Mouse (Mus musculus) CH12.LX (cell line): ENCODE measurements around the gene Vwa3a. TPM values are rescaled to one million over a fixed set of nuclear protein-coding genes. Genes with fewer than 3 reads are reported as not detected.

ENCODE experiments used
- DNase-seq: peaks from one replicate; pipeline ENCODE4 v3.0.0-alpha.2; 2013; ENCODE audit errors: extremely low read depth
- H3K27ac ChIP-seq: 2 replicates; pipeline ENCODE4 v1.5.1; 2012; ENCODE audit warnings: low read depth, mild to moderate bottlenecking, control low read depth, moderate library complexity; ENCODE audit not compliant: insufficient read depth
- H3K27me3 ChIP-seq: replicated peaks from 2 replicates; pipeline ENCODE3; 2012; ENCODE audit warnings: inconsistent platforms
- H3K36me3 ChIP-seq, 2 experiments: replicated peaks in 1 of 2; 2 replicates each; pipeline versions ENCODE3 to v1.6.1; 2012; ENCODE audit warnings: inconsistent platforms in 1 of 2, low read length in 1 of 2, mild to moderate bottlenecking in 1 of 2, mixed read lengths in 1 of 2, moderate library complexity in 1 of 2; ENCODE audit not compliant: control insufficient read depth in 1 of 2, insufficient read depth in 1 of 2
- H3K4me1 ChIP-seq, 2 experiments: 2 replicates each; pipeline ENCODE4 v1.6.1; 2012; ENCODE audit warnings: inconsistent platforms in 1 of 2, moderate library complexity in 1 of 2; ENCODE audit not compliant: insufficient read depth in 2 of 2, control insufficient read depth in 1 of 2
- H3K4me2 ChIP-seq: 2 replicates; pipeline ENCODE4 v1.6.1; 2012; ENCODE audit warnings: low read depth, mild to moderate bottlenecking, control low read depth; ENCODE audit not compliant: poor library complexity, insufficient read depth, severe bottlenecking
- H3K4me3 ChIP-seq, 3 experiments: fragments of 150-350 bp in 1 of 3; sonication (generic) in 1 of 3; replicated peaks in 1 of 3; 2 replicates each; pipeline versions ENCODE3 to v1.5.1; 2011 to 2012; ENCODE audit warnings: low read depth in 2 of 3, low read length in 2 of 3, mild to moderate bottlenecking in 2 of 3, moderate library complexity in 2 of 3, control low read depth in 1 of 3, improper control_type of control experiment in 1 of 3, inconsistent platforms in 1 of 3, mixed read lengths in 1 of 3; ENCODE audit not compliant: poor library complexity in 1 of 3
- H3K79me2 ChIP-seq: replicated peaks from 2 replicates; pipeline ENCODE4 v1.6.1; 2012; ENCODE audit warnings: mild to moderate bottlenecking, moderate library complexity; ENCODE audit not compliant: control insufficient read depth, poor library complexity, insufficient read depth, severe bottlenecking; ENCODE audit errors: extremely low read depth
- H3K9ac ChIP-seq: 2 replicates; pipeline ENCODE4 v1.6.1; 2012; ENCODE audit warnings: low read depth, mild to moderate bottlenecking, control low read depth, moderate library complexity; ENCODE audit not compliant: insufficient read depth
- H3K9me3 ChIP-seq: replicated peaks from 2 replicates; pipeline ENCODE3; 2012; ENCODE audit warnings: low read length, inconsistent platforms, mixed read lengths
- BHLHE40 ChIP-seq: IDR thresholded peaks from 2 replicates; pipeline ENCODE4 v1.6.1; 2011; ENCODE audit warnings: mild to moderate bottlenecking, low read depth, low read length, improper control_type of control experiment
- CHD1 ChIP-seq: IDR thresholded peaks from 2 replicates; pipeline ENCODE4 v1.6.1; 2012; ENCODE audit warnings: low read depth, low read length, improper control_type of control experiment, inconsistent platforms
- CHD2 ChIP-seq: IDR thresholded peaks from 2 replicates; pipeline ENCODE4 v1.6.1; 2011; ENCODE audit warnings: low read length, improper control_type of control experiment
- CTCF ChIP-seq, 2 experiments: IDR thresholded peaks in 1 of 2; conservative IDR thresholded peaks in 1 of 2; 2 replicates each; pipeline ENCODE4 v1.5.1; 2011 to 2012; ENCODE audit warnings: low read depth in 2 of 2, low read length in 2 of 2, improper control_type of control experiment in 1 of 2, inconsistent platforms in 1 of 2, mild to moderate bottlenecking in 1 of 2, moderate library complexity in 1 of 2
- E2F4 ChIP-seq: IDR thresholded peaks from 2 replicates; pipeline ENCODE4 v1.6.1; 2011; ENCODE audit warnings: low read depth, low read length, improper control_type of control experiment; ENCODE audit not compliant: insufficient replicate concordance
- ELF1 ChIP-seq: IDR thresholded peaks from 2 replicates; pipeline ENCODE4 v1.6.1; 2014; ENCODE audit warnings: low read depth, mild to moderate bottlenecking, inconsistent platforms, low read length, improper control_type of control experiment
- EP300 ChIP-seq: IDR thresholded peaks from 2 replicates; pipeline ENCODE4 v1.6.1; 2011; ENCODE audit warnings: low read length, improper control_type of control experiment
- GABPA ChIP-seq: IDR thresholded peaks from 2 replicates; pipeline ENCODE4 v1.6.1; 2012; ENCODE audit warnings: low read depth, low read length, improper control_type of control experiment, inconsistent platforms; ENCODE audit not compliant: insufficient replicate concordance
- JUN ChIP-seq: IDR thresholded peaks from 2 replicates; pipeline ENCODE4 v1.6.1; 2011; ENCODE audit warnings: low read depth, mild to moderate bottlenecking, low read length, improper control_type of control experiment, moderate library complexity; ENCODE audit not compliant: insufficient read depth
- JUND ChIP-seq: conservative IDR thresholded peaks from 2 replicates; pipeline ENCODE4 v1.6.1; 2011; ENCODE audit warnings: low read depth, low read length, improper control_type of control experiment
- MAFK ChIP-seq: IDR thresholded peaks from 2 replicates; pipeline ENCODE4 v1.6.1; 2011; ENCODE audit warnings: low read length, improper control_type of control experiment; ENCODE audit not compliant: insufficient replicate concordance
- MEF2A ChIP-seq: IDR thresholded peaks from 2 replicates; pipeline ENCODE4 v1.6.1; 2014; ENCODE audit warnings: low read depth, mild to moderate bottlenecking, inconsistent platforms, low read length, improper control_type of control experiment, borderline replicate concordance
- MXI1 ChIP-seq: IDR thresholded peaks from 2 replicates; pipeline ENCODE4 v1.6.1; 2011; ENCODE audit warnings: mild to moderate bottlenecking, low read depth, low read length, improper control_type of control experiment
- NELFE ChIP-seq: IDR thresholded peaks from 2 replicates; pipeline ENCODE4 v1.6.1; 2011; ENCODE audit warnings: low read depth, low read length, improper control_type of control experiment
- RAD21 ChIP-seq: IDR thresholded peaks from 2 replicates; pipeline ENCODE4 v1.6.1; 2011; ENCODE audit warnings: low read depth, mild to moderate bottlenecking, low read length, improper control_type of control experiment, moderate library complexity
- RCOR1 ChIP-seq: conservative IDR thresholded peaks from 2 replicates; pipeline ENCODE4 v1.6.1; 2012; ENCODE audit warnings: low read depth, mild to moderate bottlenecking, inconsistent platforms, low read length, improper control_type of control experiment
- USF1 ChIP-seq: IDR thresholded peaks from 2 replicates; pipeline ENCODE4 v1.6.1; 2014; ENCODE audit warnings: low read depth, mild to moderate bottlenecking, inconsistent platforms, low read length, improper control_type of control experiment
- USF2 ChIP-seq: conservative IDR thresholded peaks from 2 replicates; pipeline ENCODE4 v1.6.1; 2011; ENCODE audit warnings: low read depth, low read length, improper control_type of control experiment
- dilution Hi-C: fragments of 300-500 bp; cut with MboI; formaldehyde crosslinking; loops from 2 replicates; pipeline ENCODE4 v1.14.3; 2020; ENCODE audit warnings: low sequenced_read_pairs; ENCODE audit not compliant: extremely low pct_unique_long_range_greater_than_20kb, extremely low pct_ligation_motif_present
- in situ Hi-C: fragments of 300-500 bp; cut with MboI; formaldehyde crosslinking; loops from 3 replicates; pipeline ENCODE4 v1.14.3; 2019; ENCODE audit warnings: low sequenced_read_pairs, low pct_ligation_motif_present, low pct_unique_long_range_greater_than_20kb, mixed read lengths
- polyA plus RNA-seq: library from polyadenylated mRNA; unstranded; fragments of >175 nt; gene quantifications from 2 replicates; pipeline ENCODE4 v1.2.1, GENCODE M21; 2012; ENCODE audit warnings: low read depth; ENCODE audit not compliant: insufficient read length
- total RNA-seq, 2 experiments: library from RNA; depleted of rRNA; stranded (reverse); fragments of 300-350 nt in 1 of 2; fragments of >200 nt in 1 of 2; gene quantifications; 2 replicates each; pipeline ENCODE4 v1.2.3; 2012 to 2014

Gene Vwa3a
- total and polyA plus RNA-seq, 3 experiments, result not detected

GRCm38 (mm10) chr7:120739558-120740101 lies 512 bp downstream of the Vwa3a start:
- DNase-seq, result no peak

GRCm38 (mm10) chr7:120743366-120744351 lies 4.5 kb downstream of the Vwa3a start:
- in situ Hi-C loops (no loop called here), dilution Hi-C loops (no loop called here)
- no peak overlapping the region for H3K4me3 ChIP-seq
- peaks cover 7% of the 10 kb centered on the region for H3K27me3 ChIP-seq
- no peaks in the 10 kb centered on the region for H3K9me3 ChIP-seq
- no peak overlapping the region for H3K9ac ChIP-seq
- DNase-seq, result no peak
- H3K27ac ChIP-seq, result no peak overlapping the region
- H3K4me1 ChIP-seq, result no peaks in the 10 kb centered on the region
- H3K79me2 ChIP-seq, result no peaks in the 10 kb centered on the region
- no peaks in the 10 kb centered on the region for H3K36me3 ChIP-seq
- no peak overlapping the region for H3K4me2 ChIP-seq
- no peak for TF ChIP-seq JUND
- peak; percentile 37; the same call in 1 of the 2 replicates for TF ChIP-seq USF2
- TF ChIP-seq GABPA, result no peak
- peak; percentile 33 for TF ChIP-seq USF1
- TF ChIP-seq BHLHE40, result peak; percentile 35
- TF ChIP-seq, all 38 proteins: peak for 3

More at GRCm38 (mm10) chr7:120739558-120740101, 512 bp downstream of the Vwa3a start:
- Histone ChIP-seq H3K9ac (no peak overlapping the region), H3K79me2 (no peaks in the 10 kb centered on the region), H3K4me3 (no peak overlapping the region), H3K27me3 (no peaks in the 10 kb centered on the region), H3K4me2 (no peak overlapping the region), H3K36me3 (peaks cover 0 to 7% of the 10 kb centered on the region in 2 experiments), H3K4me1 (no peaks in the 10 kb centered on the region), H3K27ac (no peak overlapping the region)
- dilution Hi-C loops (no loop called here), in situ Hi-C loops (no loop called here)
- no peak for TF ChIP-seq ELF1
- TF ChIP-seq MEF2A, result no peak
- no peak for TF ChIP-seq EP300
- TF ChIP-seq USF2, result no peak
- no peak for TF ChIP-seq E2F4
- TF ChIP-seq BHLHE40, result no peak
- TF ChIP-seq CHD2, result no peak
- no peak for TF ChIP-seq RAD21
- TF ChIP-seq, all 38 proteins: peak for 0
- no peaks in the 10 kb centered on the region for H3K9me3 ChIP-seq

- Histone ChIP-seq H3K27ac (no peak overlapping the region), H3K79me2 (no peaks in the 10 kb centered on the region), H3K9ac (no peak overlapping the region), H3K4me2 (no peak overlapping the region), H3K4me1 (no peaks in the 10 kb centered on the region), H3K4me3 (no peak overlapping the region), H3K36me3 (no peaks in the 10 kb centered on the region), H3K9me3 (no peaks in the 10 kb centered on the region), H3K27me3 (peaks cover 7% of the 10 kb centered on the region)
- no peak for DNase-seq
- dilution Hi-C loops, result no loop called here
- TF ChIP-seq MAFK (no peak), BHLHE40 (no peak), JUN (no peak), CTCF (conservative IDR thresholded peaks at IDR 0.05 in 1 of 2, IDR thresholded peaks at IDR 0.05 in 1 of 2; ENCODE audit: low read depth in 2 of 2, low read length in 2 of 2) (no peak), ELF1 (no peak), NELFE (no peak), MXI1 (no peak), RCOR1 (no peak), CHD1 (no peak), RAD21 (no peak)
- in situ Hi-C loops, result no loop called here
Observed at GRCm38 (mm10) chr7:120744606-120745005, 5.5 kb downstream of the Vwa3a start.
